Mouse (Mus musculus) heart, embryonic 10.5 days (tissue): Measurements from ENCODE around the gene Ms4a6b. TPM values are rescaled to one million over a fixed set of nuclear protein-coding genes. Genes with fewer than 3 reads are reported as not detected.
"Not testable (repeated sequence)": the region's sequence is repeated elsewhere in the genome, so short reads cannot be mapped to it uniquely, and the experiment has no call there.

Source experiments
- DNase-seq: peaks from one replicate; pipeline ENCODE4 v3.0.0-alpha.2; 2017; ENCODE audit warnings: low spot score
- H3K27ac ChIP-seq: fragments of 300-500 bp; sonication (generic); 2 replicates; pipeline ENCODE4 v1.5.1; 2016; ENCODE audit warnings: mild to moderate bottlenecking
- H3K27me3 ChIP-seq: fragments of 300-500 bp; sonication (generic); 2 replicates; pipeline ENCODE4 v1.6.1; 2016; ENCODE audit warnings: mild to moderate bottlenecking; ENCODE audit not compliant: poor library complexity, insufficient read depth, severe bottlenecking
- H3K36me3 ChIP-seq: fragments of 300-500 bp; sonication (generic); 2 replicates; pipeline ENCODE4 v1.6.1; 2016; ENCODE audit warnings: mild to moderate bottlenecking, moderate library complexity
- H3K4me1 ChIP-seq: fragments of 300-500 bp; sonication (generic); 2 replicates; pipeline ENCODE4 v1.6.1; 2016; ENCODE audit warnings: mild to moderate bottlenecking
- H3K4me3 ChIP-seq: fragments of 300-500 bp; sonication (generic); 2 replicates; pipeline ENCODE4 v1.5.1; 2016; ENCODE audit warnings: mild to moderate bottlenecking, moderate library complexity
- H3K9me3 ChIP-seq: fragments of 300-500 bp; sonication (generic); 2 replicates; pipeline ENCODE4 v1.6.1; 2016; ENCODE audit warnings: mild to moderate bottlenecking, moderate library complexity
- WGBS: fragments of 180-500 bp; shearing (Covaris S2); methylation state at CpG from one replicate; pipeline ENCODE4 v1.1.7; 2016; 5-methylcytosine and 5-hydroxymethylcytosine counted together
- polyA plus RNA-seq: library from polyadenylated mRNA; unstranded; fragments of >200 nt; fragmentation: Nextera tagmentation; extraction: Ambion mirVana; gene quantifications from 2 replicates; pipeline ENCODE4 v1.2.1, GENCODE M21; 2016

Ms4a6b gene
- polyA plus RNA-seq, 1 experiment from 2014 or later, result 0.72 TPM

GRCm38 (mm10) chr19:11497300-11497699 lies 19.0 kb upstream of the Ms4a6b start:
- not testable (repeated sequence) for H3K27ac ChIP-seq, H3K9me3 ChIP-seq, H3K36me3 ChIP-seq, H3K27me3 ChIP-seq, H3K4me3 ChIP-seq, DNase-seq, H3K4me1 ChIP-seq
- WGBS, result 75% methylated on average over 1 of the region's 1 CpGs

GRCm38 (mm10) chr19:11500796-11501195 lies 15.5 kb upstream of the Ms4a6b start:
- no peaks in the 10 kb centered on the region for H3K4me1 ChIP-seq
- H3K4me3 ChIP-seq, result no peak overlapping the region
- no peak overlapping the region for H3K27ac ChIP-seq
- no peaks in the 10 kb centered on the region for H3K27me3 ChIP-seq
- H3K36me3 ChIP-seq, result no peaks in the 10 kb centered on the region
- DNase-seq, result no peak
- 75% methylated on average over 1 of the region's 1 CpGs for WGBS
- no peaks in the 10 kb centered on the region for H3K9me3 ChIP-seq

- Histone ChIP-seq H3K27ac (no peak overlapping the region), H3K36me3 (no peaks in the 10 kb centered on the region)
Measured at GRCm38 (mm10) chr19:11501326-11501725, 15.0 kb upstream of the Ms4a6b start.

GRCm38 (mm10) chr19:11504857-11505256 lies 11.5 kb upstream of the Ms4a6b start:
- 80% methylated on average over 1 of the region's 1 CpGs for WGBS
- no peak overlapping the region for H3K4me3 ChIP-seq
- H3K27ac ChIP-seq, result no peak overlapping the region
- H3K36me3 ChIP-seq, result no peaks in the 10 kb centered on the region
- H3K4me1 ChIP-seq, result no peaks in the 10 kb centered on the region
- H3K9me3 ChIP-seq, result no peaks in the 10 kb centered on the region
- no peaks in the 10 kb centered on the region for H3K27me3 ChIP-seq
- no peak for DNase-seq

More at GRCm38 (mm10) chr19:11501326-11501725, 15.0 kb upstream of the Ms4a6b start:
- Histone ChIP-seq H3K4me1 (no peaks in the 10 kb centered on the region), H3K4me3 (no peak overlapping the region), H3K9me3 (no peaks in the 10 kb centered on the region), H3K27me3 (no peaks in the 10 kb centered on the region)
- no peak for DNase-seq
- WGBS, result 85% methylated on average over 4 of the region's 4 CpGs

GRCm38 (mm10) chr19:11513458-11513857 lies 2.9 kb upstream of the Ms4a6b start:
- Histone ChIP-seq H3K4me3 (no peak overlapping the region), H3K27ac (no peak overlapping the region), H3K36me3 (no peaks in the 10 kb centered on the region), H3K9me3 (no peaks in the 10 kb centered on the region), H3K4me1 (no peaks in the 10 kb centered on the region), H3K27me3 (no peaks in the 10 kb centered on the region)
- WGBS, result 58% methylated on average over 1 of the region's 1 CpGs
- DNase-seq, result no peak

- WGBS, result 52% methylated on average over 4 of the region's 4 CpGs
Measured at GRCm38 (mm10) chr19:11516845-11517244, 533 bp downstream of the Ms4a6b start.

GRCm38 (mm10) chr19:11517373-11517772 lies 1.1 kb downstream of the Ms4a6b start:
- not testable (repeated sequence) for H3K36me3 ChIP-seq, H3K27me3 ChIP-seq, H3K27ac ChIP-seq, H3K4me3 ChIP-seq, H3K9me3 ChIP-seq, H3K4me1 ChIP-seq, DNase-seq
- WGBS, result 34% methylated on average over 1 of the region's 1 CpGs

More at GRCm38 (mm10) chr19:11516845-11517244, 533 bp downstream of the Ms4a6b start:
- no peak for DNase-seq
- Histone ChIP-seq H3K27ac (no peak overlapping the region), H3K27me3 (no peaks in the 10 kb centered on the region), H3K4me3 (no peak overlapping the region), H3K4me1 (no peaks in the 10 kb centered on the region), H3K9me3 (no peaks in the 10 kb centered on the region), H3K36me3 (no peaks in the 10 kb centered on the region)

GRCm38 (mm10) chr19:11518356-11518755 lies 2.0 kb downstream of the Ms4a6b start:
- 74% methylated on average over 2 of the region's 2 CpGs for WGBS
- H3K36me3 ChIP-seq, DNase-seq, H3K4me3 ChIP-seq, H3K27me3 ChIP-seq, H3K4me1 ChIP-seq, H3K9me3 ChIP-seq, H3K27ac ChIP-seq: not testable (repeated sequence)

- Histone ChIP-seq H3K27me3 (no peaks in the 10 kb centered on the region), H3K9me3 (no peaks in the 10 kb centered on the region), H3K36me3 (no peaks in the 10 kb centered on the region), H3K27ac (no peak overlapping the region), H3K4me3 (no peak overlapping the region), H3K4me1 (no peaks in the 10 kb centered on the region)
- DNase-seq, result no peak
- WGBS, result 79% methylated on average over 3 of the region's 3 CpGs
Measured at GRCm38 (mm10) chr19:11520146-11520545, 3.8 kb downstream of the Ms4a6b start.

- no peaks in the 10 kb centered on the region for H3K27me3 ChIP-seq
- no peak overlapping the region for H3K27ac ChIP-seq
- peaks cover 3% of the 10 kb centered on the region; the same call in 1 of the 2 replicates for H3K4me1 ChIP-seq
- no peaks in the 10 kb centered on the region for H3K36me3 ChIP-seq
- H3K4me3 ChIP-seq, result no peak overlapping the region
- 79% methylated on average over 1 of the region's 1 CpGs for WGBS
- no peak for DNase-seq
- H3K9me3 ChIP-seq, result no peaks in the 10 kb centered on the region
Measured at GRCm38 (mm10) chr19:11533421-11533820, 17.1 kb downstream of the Ms4a6b start.

- Histone ChIP-seq H3K9me3 (no peaks in the 10 kb centered on the region), H3K27ac (no peak overlapping the region), H3K27me3 (no peaks in the 10 kb centered on the region), H3K4me1 (peaks cover 3% of the 10 kb centered on the region; the same call in 1 of the 2 replicates), H3K4me3 (no peak overlapping the region), H3K36me3 (no peaks in the 10 kb centered on the region)
- whole genome bisulfite sequencing, result 57% methylated on average over 2 of the region's 2 CpGs
- no peak for DNase-seq
Measured at GRCm38 (mm10) chr19:11533888-11534445, 17.7 kb downstream of the Ms4a6b start.

- H3K4me1 ChIP-seq, result peaks cover 3% of the 10 kb centered on the region; the same call in 1 of the 2 replicates
- WGBS, result 2% methylated on average over 7 of the region's 7 CpGs
- H3K27me3 ChIP-seq, result no peaks in the 10 kb centered on the region
- H3K27ac ChIP-seq, result no peak within 1 kb of the TSS
- H3K9me3 ChIP-seq, result no peaks in the 10 kb centered on the region
- H3K36me3 ChIP-seq, result no peaks in the 10 kb centered on the region
- no peak for DNase-seq
- no peak within 1 kb of the TSS for H3K4me3 ChIP-seq
Measured at GRCm38 (mm10) chr19:11536593-11536992, 20.3 kb downstream of the Ms4a6b start, which contains the start of gene Ms4a4d. TSS of gene Ms4a4d (plus strand) at chr19:11536801.

- no peaks in the 10 kb centered on the region for H3K36me3 ChIP-seq
- DNase-seq, result peak; percentile 75
- 24% methylated on average over 2 of the region's 2 CpGs for WGBS
Measured at GRCm38 (mm10) chr19:11537336-11537735, 21.0 kb downstream of the Ms4a6b start.

More at GRCm38 (mm10) chr19:11537336-11537735, 21.0 kb downstream of the Ms4a6b start:
- Histone ChIP-seq H3K9me3 (no peaks in the 10 kb centered on the region), H3K27me3 (no peaks in the 10 kb centered on the region), H3K4me3 (no peak overlapping the region), H3K27ac (no peak overlapping the region), H3K4me1 (peaks cover 3% of the 10 kb centered on the region; the same call in 1 of the 2 replicates)
